Mouse (Mus musculus): ENCODE results near the gene Sp140. TPM values are rescaled to one million over a fixed set of nuclear protein-coding genes. Genes with fewer than 3 reads are reported as not detected.
"Not testable (repeated sequence)": the region's sequence is repeated elsewhere in the genome, so short reads cannot be mapped to it uniquely, and the experiment has no call there.

Gene Sp140
- polyA plus RNA-seq, 1 experiment from 2014 or later = 5.6 TPM

DNA sequence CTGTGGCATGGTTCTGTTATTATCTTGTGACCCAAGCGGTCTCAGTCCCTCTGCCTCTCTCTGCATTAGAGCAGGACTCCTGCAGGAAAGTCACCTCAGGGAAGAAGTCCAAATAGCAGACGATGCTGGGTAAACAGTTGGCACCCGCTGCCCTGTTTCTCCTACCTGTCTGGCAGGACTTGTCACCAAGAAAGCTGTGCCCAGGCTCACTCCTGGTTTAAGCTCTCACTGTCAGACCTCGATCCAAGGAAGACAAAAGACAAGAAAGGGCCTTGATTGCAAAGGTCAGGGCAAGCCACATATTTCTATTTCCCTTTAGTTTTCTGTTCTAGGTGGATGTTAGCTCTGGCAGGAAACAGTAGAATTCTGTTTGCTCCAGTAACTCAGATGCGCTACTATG is 50.3 kb downstream of the Sp140 start:
- H3K9me3 ChIP-seq (replicated peaks); H3K9ac ChIP-seq; H3K4me2 ChIP-seq; H3K27ac ChIP-seq (replicated peaks); H3K4me1 ChIP-seq (replicated peaks); H3K4me3 ChIP-seq (replicated peaks); H3K36me3 ChIP-seq (replicated peaks); H3K27me3 ChIP-seq; ATAC-seq (ENCODE audit: insufficient read depth): not testable (repeated sequence)
- 51% methylated on average over 4 of the region's 5 CpGs for WGBS (ENCODE audit: insufficient replicate concordance)

DNA sequence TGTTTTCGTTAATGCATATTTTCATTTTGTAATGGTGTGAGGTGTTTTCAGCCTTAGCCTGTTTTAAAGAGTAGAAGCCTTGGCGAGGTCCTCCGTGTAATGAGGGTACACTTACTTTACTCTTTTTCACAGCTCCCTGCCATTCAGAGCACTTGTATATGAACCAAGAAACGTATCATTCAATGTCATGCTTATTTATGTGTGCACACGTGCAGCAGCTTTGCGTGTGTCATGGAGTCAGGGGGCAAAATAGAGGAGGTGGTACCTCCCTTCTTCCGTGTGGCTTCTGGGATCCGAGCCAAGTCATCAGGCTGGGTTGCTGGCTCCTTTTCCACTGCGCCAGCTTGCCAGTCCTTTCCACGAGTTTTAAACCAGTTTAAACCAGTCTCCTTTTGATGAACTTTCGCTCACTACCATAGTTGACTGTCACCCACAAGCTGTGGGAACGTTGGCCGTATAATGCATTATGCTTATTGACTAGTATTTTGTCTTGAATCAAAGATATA is 51.6 kb downstream of the Sp140 start:
- not testable (repeated sequence) for H3K27ac ChIP-seq (replicated peaks); H3K4me3 ChIP-seq (replicated peaks); H3K4me2 ChIP-seq; H3K9me3 ChIP-seq (replicated peaks); H3K4me1 ChIP-seq (replicated peaks); H3K9ac ChIP-seq; ATAC-seq (ENCODE audit: insufficient read depth); H3K36me3 ChIP-seq (replicated peaks); H3K27me3 ChIP-seq
- 69% methylated on average over 13 of the region's 13 CpGs for WGBS (ENCODE audit: insufficient replicate concordance)

DNA sequence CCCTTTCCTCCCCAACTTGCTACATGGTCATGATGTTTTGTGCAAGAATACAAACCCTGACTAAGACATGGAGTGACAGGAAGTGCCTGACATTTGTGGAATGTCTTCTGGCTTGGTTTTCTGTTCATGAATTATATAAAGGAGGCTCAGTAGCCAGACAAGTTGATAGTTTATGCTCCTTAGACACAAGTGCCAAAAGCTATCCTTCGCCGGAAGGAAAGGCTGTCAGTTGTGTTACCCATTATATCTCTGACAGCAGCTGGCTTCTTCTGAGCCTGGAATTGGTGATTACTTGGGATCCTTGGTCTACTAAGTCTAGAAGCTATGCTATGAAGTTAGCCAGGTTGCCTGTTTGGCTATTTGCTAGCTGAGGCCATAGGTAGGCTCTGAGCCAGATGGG is 57.0 kb downstream of the Sp140 start:
- H3K4me2 ChIP-seq; H3K9ac ChIP-seq; ATAC-seq (ENCODE audit: insufficient read depth); H3K4me3 ChIP-seq (replicated peaks); H3K27ac ChIP-seq (replicated peaks); H3K4me1 ChIP-seq (replicated peaks); H3K27me3 ChIP-seq; H3K36me3 ChIP-seq (replicated peaks); H3K9me3 ChIP-seq (replicated peaks): not testable (repeated sequence)
- 81% methylated on average over 2 of the region's 2 CpGs for WGBS (ENCODE audit: insufficient replicate concordance)

DNA sequence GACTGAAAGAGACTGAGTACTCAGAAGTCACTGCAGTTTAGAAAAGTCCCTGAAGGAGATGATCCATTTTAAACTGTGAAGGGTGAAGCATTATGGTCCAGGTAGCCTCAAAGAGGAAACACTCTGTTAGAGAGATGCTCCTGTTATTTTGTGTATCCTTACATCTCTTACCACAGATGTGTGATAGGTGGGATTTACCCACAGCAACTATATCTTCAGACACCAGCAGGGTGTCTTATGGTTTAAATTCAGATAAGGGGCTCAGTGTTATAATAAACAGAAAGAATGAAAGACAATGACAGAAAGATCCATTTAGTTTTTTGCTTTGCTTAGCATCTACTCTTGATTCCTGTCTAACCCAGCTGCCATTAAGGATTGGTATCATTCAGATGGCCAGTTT is 64.1 kb downstream of the Sp140 start:
- Histone ChIP-seq H3K4me3 (replicated peaks) (no peak overlapping the region), H3K9me3 (replicated peaks) (no peaks in the 10 kb centered on the region), H3K9ac (no peak overlapping the region), H3K4me1 (replicated peaks) (no peaks in the 10 kb centered on the region), H3K4me2 (no peak overlapping the region), H3K36me3 (replicated peaks) (no peaks in the 10 kb centered on the region), H3K27me3 (no peaks in the 10 kb centered on the region), H3K27ac (replicated peaks) (no peak overlapping the region)
- ATAC-seq (ENCODE audit: insufficient read depth) = no peak

DNA sequence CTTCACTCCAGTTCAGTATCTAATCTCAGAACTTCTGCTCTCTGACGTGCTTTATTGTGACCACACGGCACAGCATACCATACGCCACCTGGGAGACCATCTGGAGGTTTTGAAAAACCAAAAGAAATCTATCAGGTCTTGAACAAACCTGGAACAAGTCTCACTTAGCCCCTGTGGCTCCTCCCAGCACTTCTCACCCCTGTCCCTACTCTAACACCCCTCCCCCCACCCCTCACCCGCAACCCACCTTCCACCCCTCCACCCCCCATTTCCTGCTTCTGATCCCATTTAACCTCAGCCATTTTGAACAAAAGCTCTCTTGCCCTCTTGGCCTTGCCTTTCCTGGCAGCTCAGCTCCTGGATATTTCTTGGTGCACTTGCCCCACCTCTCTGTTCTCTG is 80.0 kb downstream of the Sp140 start:
- Histone ChIP-seq H3K27ac (replicated peaks) (no peak overlapping the region), H3K4me1 (replicated peaks) (no peaks in the 10 kb centered on the region), H3K9ac (no peak overlapping the region), H3K9me3 (replicated peaks) (no peaks in the 10 kb centered on the region), H3K4me3 (replicated peaks) (no peak overlapping the region), H3K4me2 (no peak overlapping the region), H3K36me3 (replicated peaks) (no peaks in the 10 kb centered on the region), H3K27me3 (no peaks in the 10 kb centered on the region)
- no peak for ATAC-seq (ENCODE audit: insufficient read depth)
- WGBS (ENCODE audit: insufficient replicate concordance) = 45% methylated on average over 4 of the region's 4 CpGs

DNA sequence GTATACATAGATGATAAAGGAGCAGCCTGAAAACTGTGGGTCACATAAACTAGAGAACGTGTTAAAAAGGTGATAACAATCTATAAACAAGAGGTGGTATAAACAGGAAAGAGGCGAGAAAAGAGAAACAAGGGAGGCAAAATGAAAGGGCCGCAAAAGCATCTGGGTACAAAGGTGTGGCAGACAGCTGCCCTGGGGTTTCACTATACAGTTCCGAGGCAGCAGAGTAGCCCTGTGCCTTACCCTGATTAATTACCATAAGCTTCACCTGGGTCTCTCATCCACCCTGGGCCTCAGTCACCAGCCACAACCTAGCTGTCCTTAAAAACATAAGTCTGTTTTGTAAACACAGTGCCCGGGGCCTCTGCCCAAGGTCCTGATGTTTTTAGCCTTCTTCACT is 86.5 kb downstream of the Sp140 start:
- Histone ChIP-seq H3K9me3 (replicated peaks) (no peaks in the 10 kb centered on the region), H3K4me3 (replicated peaks) (no peak overlapping the region), H3K4me1 (replicated peaks) (0 out of 2 replicates have a peak, but pooled peaks cover 5% of the 10 kb centered on the region), H3K27ac (replicated peaks) (no peak overlapping the region), H3K4me2 (no peak overlapping the region), H3K36me3 (replicated peaks) (no peaks in the 10 kb centered on the region), H3K9ac (no peak overlapping the region), H3K27me3 (no peaks in the 10 kb centered on the region)
- no peak for ATAC-seq (ENCODE audit: insufficient read depth)
- 57% methylated on average over 5 of the region's 5 CpGs for WGBS (ENCODE audit: insufficient replicate concordance)

DNA sequence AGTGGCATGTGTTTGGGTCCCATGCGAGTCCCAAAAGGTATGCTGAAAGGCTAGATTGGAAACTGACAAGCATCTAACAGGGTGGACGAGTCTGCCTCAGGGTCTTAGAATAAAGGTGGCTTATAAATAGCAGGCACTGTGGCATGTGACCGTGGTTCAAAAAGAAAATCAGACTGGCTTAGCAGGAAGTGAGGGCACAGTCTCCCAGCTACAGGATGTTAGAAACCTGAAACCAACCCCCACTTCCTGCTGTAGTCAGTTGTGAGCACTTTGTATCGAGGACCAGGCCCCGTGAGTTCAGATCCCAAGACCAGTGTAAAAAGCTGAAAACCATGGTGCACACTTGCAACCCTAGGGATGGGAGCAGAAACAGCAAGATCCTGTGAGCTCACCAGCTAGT is 87.2 kb downstream of the Sp140 start:
- no peak for ATAC-seq (ENCODE audit: insufficient read depth)
- Histone ChIP-seq H3K36me3 (replicated peaks) (no peaks in the 10 kb centered on the region), H3K9me3 (replicated peaks) (no peaks in the 10 kb centered on the region), H3K4me3 (replicated peaks) (no peak overlapping the region), H3K4me2 (no peak overlapping the region), H3K4me1 (replicated peaks) (0 out of 2 replicates have a peak, but pooled peaks cover 5% of the 10 kb centered on the region), H3K27ac (replicated peaks) (no peak overlapping the region), H3K27me3 (no peaks in the 10 kb centered on the region), H3K9ac (no peak overlapping the region)
- WGBS (ENCODE audit: insufficient replicate concordance) = 26% methylated on average over 5 of the region's 5 CpGs

DNA sequence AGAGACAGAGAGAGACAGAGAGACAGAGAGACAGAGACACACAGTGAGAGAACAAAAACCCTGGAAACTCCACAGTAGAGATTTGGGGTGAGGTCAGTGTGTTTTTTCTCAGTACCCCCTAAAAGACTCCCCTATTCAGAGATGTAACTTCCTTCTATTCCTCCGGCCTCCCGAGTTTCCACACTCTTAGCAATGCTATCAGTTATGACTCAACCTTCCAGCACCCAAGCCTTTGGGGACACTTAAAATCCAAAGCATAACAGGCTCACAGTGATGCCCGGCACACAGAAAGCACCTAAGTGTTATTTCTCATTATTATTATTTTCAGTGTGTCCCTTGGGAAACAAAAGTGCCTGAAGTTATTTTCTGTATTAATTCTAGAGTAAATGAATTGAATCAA is 90.4 kb downstream of the Sp140 start:
- peaks cover 13% of the 10 kb centered on the region for H3K4me1 ChIP-seq (replicated peaks)
- no peak for ATAC-seq (ENCODE audit: insufficient read depth)
- H3K27ac ChIP-seq (replicated peaks) = no peak overlapping the region
- 47% methylated on average over 3 of the region's 3 CpGs for WGBS (ENCODE audit: insufficient replicate concordance)
- no peaks in the 10 kb centered on the region for H3K9me3 ChIP-seq (replicated peaks)
- no peak overlapping the region for H3K9ac ChIP-seq
- H3K27me3 ChIP-seq = no peaks in the 10 kb centered on the region
- no peak overlapping the region for H3K4me3 ChIP-seq (replicated peaks)
- H3K36me3 ChIP-seq (replicated peaks) = 0 out of 2 replicates have a peak, but pooled peaks cover 2% of the 10 kb centered on the region
- no peak overlapping the region for H3K4me2 ChIP-seq

DNA sequence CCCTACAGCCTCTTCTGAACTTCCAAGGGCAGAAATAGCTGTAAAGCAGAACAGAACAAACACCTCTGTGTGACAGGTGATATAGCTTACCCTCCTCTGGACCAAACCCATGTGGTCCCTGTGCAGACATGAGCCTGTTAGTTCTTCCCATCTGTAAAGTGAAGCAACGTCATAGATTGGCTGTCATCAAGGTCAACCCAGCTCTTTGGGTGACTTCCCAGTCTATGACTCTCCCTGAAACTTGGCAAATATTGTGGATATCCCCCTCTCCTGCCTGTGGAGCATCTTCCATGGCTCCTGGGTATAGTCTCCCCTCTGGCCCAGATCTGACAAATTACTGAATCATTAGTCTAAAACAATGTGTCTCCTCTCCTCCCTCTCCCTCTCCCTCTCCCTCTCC is 92.1 kb downstream of the Sp140 start:
- H3K4me3 ChIP-seq (replicated peaks) = no peak overlapping the region
- WGBS (ENCODE audit: insufficient replicate concordance) = 59% methylated on average over 1 of the region's 1 CpGs
- no peak for ATAC-seq (ENCODE audit: insufficient read depth)
- H3K4me1 ChIP-seq (replicated peaks) = peaks cover 11% of the 10 kb centered on the region
- H3K9ac ChIP-seq = no peak overlapping the region
- H3K36me3 ChIP-seq (replicated peaks) = 0 out of 2 replicates have a peak, but pooled peaks cover 2% of the 10 kb centered on the region
- H3K27ac ChIP-seq (replicated peaks) = no peak overlapping the region
- H3K27me3 ChIP-seq = no peaks in the 10 kb centered on the region
- H3K9me3 ChIP-seq (replicated peaks) = no peaks in the 10 kb centered on the region
- no peak overlapping the region for H3K4me2 ChIP-seq

DNA sequence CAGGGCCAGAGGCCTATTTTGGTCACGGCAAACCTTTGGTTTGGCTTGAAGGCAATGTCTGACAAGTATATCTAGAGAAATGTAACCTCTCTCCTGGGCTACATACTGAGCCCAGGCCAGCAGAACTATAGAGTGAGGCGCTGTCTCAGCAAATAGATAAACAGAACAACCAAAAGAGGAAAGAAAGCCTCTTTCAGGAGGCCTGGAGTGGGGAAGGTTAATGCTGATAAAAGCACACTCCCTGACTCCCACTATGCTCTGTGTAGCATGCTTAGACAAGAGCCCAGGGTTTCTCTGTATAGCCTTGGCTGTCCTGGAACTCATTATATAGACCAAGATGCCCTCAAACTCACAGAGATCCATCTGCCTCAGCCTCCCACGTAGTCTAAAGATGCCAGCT is 93.1 kb downstream of the Sp140 start:
- peak; percentile 70 for ATAC-seq (ENCODE audit: insufficient read depth)
- Histone ChIP-seq H3K4me2 (no peak overlapping the region), H3K9me3 (replicated peaks) (no peaks in the 10 kb centered on the region), H3K36me3 (replicated peaks) (0 out of 2 replicates have a peak, but pooled peaks cover 2% of the 10 kb centered on the region), H3K4me1 (replicated peaks) (peaks cover 7% of the 10 kb centered on the region), H3K27ac (replicated peaks) (no peak overlapping the region), H3K27me3 (no peaks in the 10 kb centered on the region), H3K9ac (no peak overlapping the region), H3K4me3 (replicated peaks) (no peak overlapping the region)
- whole genome bisulfite sequencing (ENCODE audit: insufficient replicate concordance) = 20% methylated on average over 3 of the region's 3 CpGs

Data from liver, embryonic 15.5 days (tissue).